Mouse (Mus musculus): Measurements from ENCODE around the gene Btbd35f14.
"Not testable (repeated sequence)": the region's sequence is repeated elsewhere in the genome, so short reads cannot be mapped to it uniquely, and the experiment has no call there.

Btbd35f14 gene

DNA sequence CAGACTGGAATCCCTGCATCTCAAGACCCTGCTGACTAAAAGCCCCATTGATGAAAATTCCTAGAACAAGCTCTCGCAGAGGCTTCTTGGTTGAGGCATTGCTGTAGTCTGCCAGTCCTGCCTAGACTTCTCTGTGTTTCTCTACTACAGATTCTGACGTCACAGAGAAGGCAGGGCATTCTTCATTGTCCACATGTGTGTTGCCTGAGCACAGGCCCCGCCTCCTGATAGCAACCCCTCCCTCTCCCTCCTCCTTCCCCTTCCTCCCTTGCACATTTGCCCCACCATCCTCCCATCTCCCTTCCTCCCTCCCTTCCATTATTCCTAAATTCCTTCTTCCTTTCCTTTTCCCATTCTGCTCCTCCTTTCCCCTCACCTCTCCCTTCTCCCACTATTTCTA lies at the start of gene Btbd35f14:
Gene Btbd35f14 (minus strand): TSS at position 101 of the 400 bp plus-strand sequence.
- DNase-seq = not testable (repeated sequence)

DNA sequence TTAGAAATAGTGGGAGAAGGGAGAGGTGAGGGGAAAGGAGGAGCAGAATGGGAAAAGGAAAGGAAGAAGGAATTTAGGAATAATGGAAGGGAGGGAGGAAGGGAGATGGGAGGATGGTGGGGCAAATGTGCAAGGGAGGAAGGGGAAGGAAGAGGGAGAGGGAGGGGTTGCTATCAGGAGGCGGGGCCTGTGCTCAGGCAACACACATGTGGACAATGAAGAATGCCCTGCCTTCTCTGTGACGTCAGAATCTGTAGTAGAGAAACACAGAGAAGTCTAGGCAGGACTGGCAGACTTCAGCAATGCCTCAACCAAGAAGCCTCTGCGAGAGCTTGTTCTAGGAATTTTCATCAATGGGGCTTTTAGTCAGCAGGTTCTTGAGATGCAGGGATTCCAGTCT lies 45.3 kb downstream of the Btbd35f14 start, which contains the start of gene Btbd35f13:
Gene Btbd35f13 (plus strand): TSS at position 301 of the 400 bp plus-strand sequence.
- not testable (repeated sequence) for DNase-seq

All from thymus, postnatal 36 days (tissue).